Mouse (Mus musculus): ENCODE measurements around the gene Macrod2.

The Macrod2 gene

GRCm38 (mm10) chr2:142267836-142268235 is 1872.7 kb downstream of the Macrod2 start:
- no peak for DNase-seq

GRCm38 (mm10) chr2:142286761-142287160 is 1891.7 kb downstream of the Macrod2 start:
- no peak for DNase-seq

GRCm38 (mm10) chr2:142294831-142295230 is 1899.7 kb downstream of the Macrod2 start:
- DNase-seq: no peak

GRCm38 (mm10) chr2:142303098-142303911 is 1908.2 kb downstream of the Macrod2 start:
- no peak for DNase-seq

GRCm38 (mm10) chr2:142303912-142304182 is 1908.7 kb downstream of the Macrod2 start:
- DNase-seq: no peak

- no peak for DNase-seq
Measured at GRCm38 (mm10) chr2:142323158-142323557, 1928.0 kb downstream of the Macrod2 start.

- no peak for DNase-seq
Measured at GRCm38 (mm10) chr2:142326737-142327136, 1931.6 kb downstream of the Macrod2 start.

GRCm38 (mm10) chr2:142329761-142330160 is 1934.7 kb downstream of the Macrod2 start:
- no peak for DNase-seq

GRCm38 (mm10) chr2:142334441-142335102 is 1939.5 kb downstream of the Macrod2 start:
- no peak for DNase-seq

GRCm38 (mm10) chr2:142335103-142335999 is 1940.2 kb downstream of the Macrod2 start:
- DNase-seq: no peak

- no peak for DNase-seq
Measured at GRCm38 (mm10) chr2:142344021-142344420, 1948.9 kb downstream of the Macrod2 start.

GRCm38 (mm10) chr2:142344758-142345157 is 1949.6 kb downstream of the Macrod2 start:
- DNase-seq: no peak

GRCm38 (mm10) chr2:142349805-142350204 is 1954.7 kb downstream of the Macrod2 start:
- no peak for DNase-seq

GRCm38 (mm10) chr2:142362888-142363287 is 1967.8 kb downstream of the Macrod2 start:
- no peak for DNase-seq

GRCm38 (mm10) chr2:142373978-142374377 is 1978.9 kb downstream of the Macrod2 start:
- no peak for DNase-seq

GRCm38 (mm10) chr2:142380563-142380962 is 1985.5 kb downstream of the Macrod2 start:
- no peak for DNase-seq

GRCm38 (mm10) chr2:142381081-142381579 is 1986.0 kb downstream of the Macrod2 start:
- no peak for DNase-seq

- DNase-seq: no peak
Measured at GRCm38 (mm10) chr2:142393546-142393945, 1998.4 kb downstream of the Macrod2 start.

- no peak for DNase-seq
Measured at GRCm38 (mm10) chr2:142399490-142399889, 2004.4 kb downstream of the Macrod2 start.

- no peak for DNase-seq
Measured at GRCm38 (mm10) chr2:142400781-142401180, 2005.7 kb downstream of the Macrod2 start.

- DNase-seq: no peak
Measured at GRCm38 (mm10) chr2:142401359-142401758, 2006.2 kb downstream of the Macrod2 start.

- no peak for DNase-seq
Measured at GRCm38 (mm10) chr2:142403394-142403793, 2008.3 kb downstream of the Macrod2 start.

- no peak for DNase-seq
Measured at GRCm38 (mm10) chr2:142404321-142404720, 2009.2 kb downstream of the Macrod2 start.
